Mouse (Mus musculus) CH12.LX (cell line): ENCODE measurements at regions not wholly inside any gene's neighbourhood (a gene's known extent, or its start where the extent isn't known, plus 50 kb on each side); places are given as distances from the start of the nearest gene placed in this dataset.

Experiments
- CTCF ChIP-seq, 2 experiments: IDR thresholded peaks in 1 of 2; conservative IDR thresholded peaks in 1 of 2; 2 replicates each; pipeline ENCODE4 v1.5.1; 2011 to 2012; ENCODE audit warnings: low read depth in 2 of 2, low read length in 2 of 2, improper control_type of control experiment in 1 of 2, inconsistent platforms in 1 of 2, mild to moderate bottlenecking in 1 of 2, moderate library complexity in 1 of 2
- GABPA ChIP-seq: IDR thresholded peaks from 2 replicates; pipeline ENCODE4 v1.6.1; 2012; ENCODE audit warnings: low read depth, low read length, improper control_type of control experiment, inconsistent platforms; ENCODE audit not compliant: insufficient replicate concordance
- JUN ChIP-seq: IDR thresholded peaks from 2 replicates; pipeline ENCODE4 v1.6.1; 2011; ENCODE audit warnings: low read depth, mild to moderate bottlenecking, low read length, improper control_type of control experiment, moderate library complexity; ENCODE audit not compliant: insufficient read depth
- POLR2A ChIP-seq: IDR thresholded peaks from 2 replicates; pipeline ENCODE4 v1.6.1; 2011; ENCODE audit warnings: low read depth, mild to moderate bottlenecking, improper control_type of control experiment, low read length

GRCm38 (mm10) chr7:135809751-135810379, 93.7 kb upstream of the Mki67 start:
- TF ChIP-seq JUN = no peak
- TF ChIP-seq POLR2A = no peak
- TF ChIP-seq GABPA = no peak
- no peak for TF ChIP-seq CTCF (conservative IDR thresholded peaks at IDR 0.05 in 1 of 2, IDR thresholded peaks at IDR 0.05 in 1 of 2; ENCODE audit: low read depth in 2 of 2, low read length in 2 of 2)
